ENCODE assay signal across 26 mouse cellular contexts in genomic region chr14:108175275-108175860, GRCm38 (mm10).
DNase-seq lines count a peak whose midpoint lies in the region; ATAC-seq and TF ChIP-seq lines count a peak whose summit lies in the region.
"Had no signal": no experiment of that assay in that cellular context is flagged by ENCODE, and none has a peak within 500 bp of the region (broad histone marks: within the 10 kb centered on the region; RNA-seq: fewer than 3 reads in every experiment).

No protein-coding gene starts in this region.

- no peak overlapping the region for H3K4me2 ChIP-seq in forebrain, embryonic 14.5 days (ENCODE audit: low read length)
- H3K4me2 ChIP-seq in forebrain, postnatal 0 days (ENCODE audit: low read depth), result no peak overlapping the region
- H3K4me2 ChIP-seq in midbrain, embryonic 13.5 days (replicated peaks), result no peak overlapping the region
- no peak overlapping the region for H3K4me2 ChIP-seq in midbrain, embryonic 16.5 days (ENCODE audit: low read length)
- H3K4me2 ChIP-seq: embryonic facial prominence, embryonic 12.5 days; forebrain, embryonic 12.5 days; heart, embryonic 12.5 days; heart, embryonic 15.5 days; hindbrain, embryonic 14.5 days had no signal

- H3K9me3 ChIP-seq in forebrain, embryonic 14.5 days (replicated peaks; ENCODE audit: control insufficient read depth, low read length), result no peaks in the 10 kb centered on the region
- no peaks in the 10 kb centered on the region for H3K9me3 ChIP-seq in forebrain, postnatal 0 days (ENCODE audit: low read length)
- no peaks in the 10 kb centered on the region for H3K9me3 ChIP-seq in midbrain, embryonic 13.5 days
- H3K9me3 ChIP-seq in midbrain, embryonic 16.5 days (replicated peaks; ENCODE audit: control insufficient read depth, low read length, poor library complexity, severe bottlenecking), result no peaks in the 10 kb centered on the region
- H3K9me3 ChIP-seq: embryonic facial prominence, embryonic 12.5 days; forebrain, embryonic 12.5 days; heart, embryonic 12.5 days; heart, embryonic 15.5 days had no signal

- no peak for TF ChIP-seq POLR2A in brain, embryonic 14.5 days (IDR thresholded peaks at IDR 0.05; ENCODE audit: borderline replicate concordance, extremely low read depth, insufficient read depth, insufficient read length, poor library complexity, severe bottlenecking)

- no peaks in the 10 kb centered on the region for H3K27me3 ChIP-seq in forebrain, embryonic 14.5 days (replicated peaks; ENCODE audit: control insufficient read depth, insufficient read depth, low read length)
- no peaks in the 10 kb centered on the region for H3K27me3 ChIP-seq in forebrain, postnatal 0 days (ENCODE audit: insufficient read depth, low read length)
- H3K27me3 ChIP-seq in midbrain, embryonic 13.5 days, result no peaks in the 10 kb centered on the region
- no peaks in the 10 kb centered on the region for H3K27me3 ChIP-seq in midbrain, embryonic 16.5 days (ENCODE audit: control insufficient read depth, insufficient read depth, low read depth, low read length)
- H3K27me3 ChIP-seq: CH12.LX; embryonic facial prominence, embryonic 12.5 days; forebrain, embryonic 12.5 days; heart, embryonic 12.5 days; heart, embryonic 15.5 days; Patski had no signal

- whole genome bisulfite sequencing in forebrain, embryonic 14.5 days, result 74% methylated on average over 2 of the region's 2 CpGs
- 64% methylated on average over 2 of the region's 2 CpGs for WGBS in forebrain, postnatal 0 days
- WGBS in midbrain, embryonic 13.5 days, result 52% methylated on average over 2 of the region's 2 CpGs
- 54% methylated on average over 2 of the region's 2 CpGs for WGBS in midbrain, embryonic 16.5 days

- H3K36me3 ChIP-seq in forebrain, embryonic 14.5 days (ENCODE audit: control insufficient read depth, insufficient read depth, low read length), result no peaks in the 10 kb centered on the region
- H3K36me3 ChIP-seq in forebrain, postnatal 0 days (ENCODE audit: insufficient read depth), result no peaks in the 10 kb centered on the region
- H3K36me3 ChIP-seq in midbrain, embryonic 13.5 days, result no peaks in the 10 kb centered on the region
- no peaks in the 10 kb centered on the region for H3K36me3 ChIP-seq in midbrain, embryonic 16.5 days (ENCODE audit: control insufficient read depth, insufficient read depth, low read length)
- H3K36me3 ChIP-seq: embryonic facial prominence, embryonic 12.5 days; forebrain, embryonic 12.5 days; G1E; heart, embryonic 12.5 days; heart, embryonic 15.5 days had no signal

- H3K4me3 ChIP-seq in forebrain, embryonic 14.5 days (ENCODE audit: low read depth, low read length), result no peak overlapping the region
- H3K4me3 ChIP-seq in forebrain, postnatal 0 days (ENCODE audit: low read depth, low read length), result no peak overlapping the region
- no peak overlapping the region for H3K4me3 ChIP-seq in midbrain, embryonic 13.5 days (replicated peaks)
- H3K4me3 ChIP-seq in midbrain, embryonic 16.5 days (ENCODE audit: low read depth, low read length), result no peak overlapping the region
- H3K4me3 ChIP-seq: embryonic facial prominence, embryonic 12.5 days; erythroblast, embryonic 14.5 days; forebrain, embryonic 12.5 days; heart, embryonic 12.5 days; heart, embryonic 15.5 days had no signal

- H3K27ac ChIP-seq in forebrain, embryonic 14.5 days (ENCODE audit: low read depth, low read length), result no peak overlapping the region
- H3K27ac ChIP-seq in forebrain, postnatal 0 days (ENCODE audit: low read depth, low read length), result no peak overlapping the region
- H3K27ac ChIP-seq in midbrain, embryonic 13.5 days, result no peak overlapping the region
- no peak overlapping the region for H3K27ac ChIP-seq in midbrain, embryonic 16.5 days (ENCODE audit: low read length)
- H3K27ac ChIP-seq: embryonic facial prominence, embryonic 12.5 days; forebrain, embryonic 12.5 days; heart, embryonic 15.5 days; hindbrain, embryonic 14.5 days had no signal

- TF ChIP-seq CTCF in forebrain, postnatal 0 days (IDR thresholded peaks at IDR 0.05; ENCODE audit: low read depth), result no peak
- no peak for TF ChIP-seq CTCF in brain, embryonic 14.5 days (IDR thresholded peaks at IDR 0.05; ENCODE audit: borderline replicate concordance, extremely low read depth, insufficient read depth, insufficient read length)

- no peaks in the 10 kb centered on the region for H3K4me1 ChIP-seq in forebrain, embryonic 14.5 days (ENCODE audit: control insufficient read depth, insufficient read depth, low read length)
- no peaks in the 10 kb centered on the region for H3K4me1 ChIP-seq in forebrain, postnatal 0 days (ENCODE audit: insufficient read depth)
- no peaks in the 10 kb centered on the region for H3K4me1 ChIP-seq in midbrain, embryonic 13.5 days (replicated peaks)
- no peaks in the 10 kb centered on the region for H3K4me1 ChIP-seq in midbrain, embryonic 16.5 days (ENCODE audit: control insufficient read depth, insufficient read depth, low read length)
- H3K4me1 ChIP-seq: embryonic facial prominence, embryonic 12.5 days; forebrain, embryonic 12.5 days; heart, embryonic 12.5 days; heart, embryonic 15.5 days had no signal

- no peak overlapping the region for H3K9ac ChIP-seq in forebrain, embryonic 14.5 days (ENCODE audit: low read length)
- no peak overlapping the region for H3K9ac ChIP-seq in forebrain, postnatal 0 days
- no peak overlapping the region for H3K9ac ChIP-seq in midbrain, embryonic 13.5 days (replicated peaks)
- H3K9ac ChIP-seq in midbrain, embryonic 16.5 days (ENCODE audit: low read depth, low read length), result no peak overlapping the region
- H3K9ac ChIP-seq: embryonic facial prominence, embryonic 12.5 days; forebrain, embryonic 12.5 days; heart, embryonic 12.5 days; heart, embryonic 15.5 days; hindbrain, embryonic 14.5 days had no signal

- no peak for ATAC-seq in forebrain, embryonic 14.5 days
- ATAC-seq in forebrain, postnatal 0 days, result no peak
- peak; percentile 66 for ATAC-seq in midbrain, embryonic 13.5 days
- ATAC-seq in midbrain, embryonic 16.5 days, result peak; percentile 72
- ATAC-seq: forebrain, embryonic 16.5 days; Patski had no signal

- peak; percentile 6 for DNase-seq in forebrain, embryonic 14.5 days (ENCODE audit: low spot score)
- DNase-seq in forebrain, postnatal 0 days, result no peak
- DNase-seq in brain, embryonic 14.5 days (ENCODE audit: low read depth), result peak; percentile 74
- no peak for DNase-seq in adrenal gland, postnatal 36 days
- no peak for DNase-seq in frontal cortex, postnatal 10 days (ENCODE audit: low spot score in 2 of 2)
- DNase-seq: adrenal gland, postnatal 10 days; B cell, adult 2 months; cerebellum, adult 11-12 months; cerebellum, adult 8-10 months; cerebellum, postnatal 14 days; gastrocnemius, postnatal 25 days; heart, adult 18-20 months; heart, postnatal 10 days; heart, postnatal 36 days had no signal

Comparison
In these comparisons a context has a peak if more than half of its experiments do, and no peak if none do; other contexts are left out.
1. DNase-seq: peak in forebrain, embryonic 14.5 days (single experiment) and brain, embryonic 14.5 days (single experiment); none in forebrain, postnatal 0 days (single experiment), adrenal gland, postnatal 36 days (0 of 2) and frontal cortex, postnatal 10 days (0 of 2).
2. ATAC-seq: peak in midbrain, embryonic 13.5 days (single experiment) and midbrain, embryonic 16.5 days (single experiment); none in forebrain, embryonic 14.5 days (single experiment) and forebrain, postnatal 0 days (single experiment).